Mouse (Mus musculus) kidney, embryonic 16.5 days (tissue): ENCODE measurements around the gene Csdc2. TPM values are rescaled to one million over a fixed set of nuclear protein-coding genes. Genes with fewer than 3 reads are reported as not detected.
A peak's percentile ranks its signal among the peaks of the same experiment; 100 is the strongest.

Experiments used
- ATAC-seq: fragments of 200-750 bp; cut with Nextera tagmentation; 2 replicates; pipeline ENCODE4 v1.8.0; 2017; ENCODE audit warnings: moderate TSS enrichment; ENCODE audit not compliant: low FRiP score, low TSS enrichment
- H3K27ac ChIP-seq: fragments of 300-500 bp; sonication (generic); 2 replicates; pipeline ENCODE4 v1.5.1; 2014; ENCODE audit warnings: low read length
- H3K27me3 ChIP-seq: fragments of 300-500 bp; sonication (generic); 2 replicates; pipeline ENCODE4 v1.6.1; 2014; ENCODE audit warnings: low read length, control low read depth, mixed read lengths; ENCODE audit not compliant: insufficient read depth
- H3K36me3 ChIP-seq: fragments of 300-500 bp; sonication (generic); 2 replicates; pipeline ENCODE4 v1.6.1; 2014; ENCODE audit warnings: low read length, control low read depth, mixed read lengths; ENCODE audit not compliant: insufficient read depth
- H3K4me1 ChIP-seq: fragments of 300-500 bp; sonication (generic); 2 replicates; pipeline ENCODE4 v1.6.1; 2014; ENCODE audit warnings: low read length, control low read depth, mixed read lengths; ENCODE audit not compliant: insufficient read depth
- H3K4me2 ChIP-seq: fragments of 300-500 bp; sonication (generic); replicated peaks from 2 replicates; pipeline ENCODE4 v1.6.1; 2014; ENCODE audit warnings: low read depth, low read length
- H3K4me3 ChIP-seq: fragments of 300-500 bp; sonication (generic); 2 replicates; pipeline ENCODE4 v1.5.1; 2014; ENCODE audit warnings: mild to moderate bottlenecking, low read length
- H3K9ac ChIP-seq: fragments of 300-500 bp; sonication (generic); replicated peaks from 2 replicates; pipeline ENCODE4 v1.6.1; 2014; ENCODE audit warnings: low read length
- H3K9me3 ChIP-seq: fragments of 300-500 bp; sonication (generic); 2 replicates; pipeline ENCODE4 v1.6.1; 2016; ENCODE audit warnings: low read length, control low read depth
- WGBS: fragments of 180-500 bp; shearing (Covaris S2); extraction: QIAGEN DNeasy Blood & Tissue Kit; methylation state at CpG from one replicate; pipeline ENCODE4 v1.1.7; 2014; 5-methylcytosine and 5-hydroxymethylcytosine counted together
- polyA plus RNA-seq: library from polyadenylated mRNA; unstranded; fragments of >200 nt; fragmentation: Nextera tagmentation; extraction: Ambion mirVana; gene quantifications from 2 replicates; pipeline ENCODE4 v1.2.1, GENCODE M21; 2015

The Csdc2 gene
- 35.2 and 38.1 TPM in 2 replicates for polyA plus RNA-seq

GRCm38 (mm10) chr15:81936679-81937078 is at the start of gene Csdc2:
Gene Csdc2, plus strand, starts transcription at chr15:81936759.
- Histone ChIP-seq H3K4me2 (peak within 1 kb of the TSS; percentile 81), H3K27me3 (0 out of 2 replicates have a peak, but pooled peaks cover 2% of the 10 kb centered on the region)
- 2% methylated on average over 10 of the region's 12 CpGs for WGBS

GRCm38 (mm10) chr15:81886795-81887550 is 49.6 kb upstream of the Csdc2 start:
- 86% methylated on average over 6 of the region's 6 CpGs for WGBS
- Histone ChIP-seq H3K4me3 (no peak overlapping the region), H3K9me3 (no peaks in the 10 kb centered on the region), H3K27ac (peak overlapping the region; percentile 51; the same call in 1 of the 2 replicates), H3K4me1 (peaks cover 20% of the 10 kb centered on the region), H3K9ac (no peak overlapping the region), H3K27me3 (no peaks in the 10 kb centered on the region), H3K4me2 (no peak overlapping the region), H3K36me3 (peaks cover 29% of the 10 kb centered on the region)
- ATAC-seq = no peak

More at GRCm38 (mm10) chr15:81936679-81937078, at the start of gene Csdc2:
- Histone ChIP-seq H3K36me3 (no peaks in the 10 kb centered on the region), H3K27ac (peak within 1 kb of the TSS; percentile 90), H3K9ac (peak within 1 kb of the TSS; percentile 69), H3K4me1 (peaks cover 42% of the 10 kb centered on the region), H3K9me3 (no peaks in the 10 kb centered on the region), H3K4me3 (peak within 1 kb of the TSS; percentile 58)
- ATAC-seq = peak; percentile 69

- ATAC-seq = no peak
- H3K4me2 ChIP-seq = no peak overlapping the region
- 92% methylated on average over 7 of the region's 7 CpGs for whole genome bisulfite sequencing
- no peak overlapping the region for H3K9ac ChIP-seq
- H3K4me1 ChIP-seq = peaks cover 20% of the 10 kb centered on the region
- no peaks in the 10 kb centered on the region for H3K27me3 ChIP-seq
- no peak overlapping the region for H3K4me3 ChIP-seq
- no peak overlapping the region for H3K27ac ChIP-seq
- peaks cover 38% of the 10 kb centered on the region for H3K36me3 ChIP-seq
- H3K9me3 ChIP-seq = no peaks in the 10 kb centered on the region
Measured at GRCm38 (mm10) chr15:81889175-81889574, 47.4 kb upstream of the Csdc2 start.

- no peak for ATAC-seq
- H3K9me3 ChIP-seq = no peaks in the 10 kb centered on the region
- H3K4me2 ChIP-seq = no peak overlapping the region
- peaks cover 10% of the 10 kb centered on the region for H3K4me1 ChIP-seq
- no peak overlapping the region for H3K27ac ChIP-seq
- H3K36me3 ChIP-seq = peaks cover 54% of the 10 kb centered on the region
- 93% methylated on average over 7 of the region's 7 CpGs for WGBS
- H3K27me3 ChIP-seq = no peaks in the 10 kb centered on the region
- no peak overlapping the region for H3K4me3 ChIP-seq
- no peak overlapping the region for H3K9ac ChIP-seq
Measured at GRCm38 (mm10) chr15:81891140-81891802, 45.3 kb upstream of the Csdc2 start.

GRCm38 (mm10) chr15:81891822-81892580 is 44.6 kb upstream of the Csdc2 start:
- Histone ChIP-seq H3K4me3 (no peak overlapping the region), H3K4me1 (peaks cover 3% of the 10 kb centered on the region; the same call in 1 of the 2 replicates), H3K9ac (no peak overlapping the region), H3K36me3 (peaks cover 53% of the 10 kb centered on the region), H3K27ac (no peak overlapping the region), H3K4me2 (no peak overlapping the region), H3K27me3 (no peaks in the 10 kb centered on the region), H3K9me3 (no peaks in the 10 kb centered on the region)
- 89% methylated on average over 8 of the region's 8 CpGs for WGBS
- no peak for ATAC-seq

- Histone ChIP-seq H3K27ac (no peak overlapping the region), H3K36me3 (peaks cover 58% of the 10 kb centered on the region), H3K9me3 (no peaks in the 10 kb centered on the region), H3K4me3 (no peak overlapping the region), H3K4me2 (no peak overlapping the region), H3K4me1 (no peaks in the 10 kb centered on the region), H3K9ac (no peak overlapping the region), H3K27me3 (no peaks in the 10 kb centered on the region)
- no peak for ATAC-seq
- 95% methylated on average over 1 of the region's 1 CpGs for WGBS
Measured at GRCm38 (mm10) chr15:81894002-81894401, 42.6 kb upstream of the Csdc2 start.

- no peak for ATAC-seq
- peak overlapping the region; percentile 22; the same call in 1 of the 2 replicates for H3K27ac ChIP-seq
Measured at GRCm38 (mm10) chr15:81896407-81896806, 40.2 kb upstream of the Csdc2 start.

GRCm38 (mm10) chr15:81897607-81898285 is 38.8 kb upstream of the Csdc2 start:
- Histone ChIP-seq H3K9me3 (no peaks in the 10 kb centered on the region), H3K36me3 (peaks cover 58% of the 10 kb centered on the region), H3K27me3 (no peaks in the 10 kb centered on the region), H3K9ac (no peak overlapping the region), H3K4me1 (no peaks in the 10 kb centered on the region), H3K4me2 (no peak overlapping the region), H3K27ac (peak overlapping the region; percentile 60), H3K4me3 (no peak overlapping the region)
- ATAC-seq = peak; percentile 75; the same call in 1 of the 2 replicates
- WGBS = 85% methylated on average over 5 of the region's 5 CpGs

More at GRCm38 (mm10) chr15:81896407-81896806, 40.2 kb upstream of the Csdc2 start:
- H3K4me3 ChIP-seq = no peak overlapping the region
- 92% methylated on average over 2 of the region's 2 CpGs for WGBS
- no peak overlapping the region for H3K4me2 ChIP-seq
- no peaks in the 10 kb centered on the region for H3K4me1 ChIP-seq
- H3K9ac ChIP-seq = no peak overlapping the region
- H3K27me3 ChIP-seq = no peaks in the 10 kb centered on the region
- H3K9me3 ChIP-seq = no peaks in the 10 kb centered on the region
- peaks cover 59% of the 10 kb centered on the region for H3K36me3 ChIP-seq

GRCm38 (mm10) chr15:81898751-81899150 is 37.8 kb upstream of the Csdc2 start:
- no peak overlapping the region for H3K4me3 ChIP-seq
- no peaks in the 10 kb centered on the region for H3K4me1 ChIP-seq
- H3K9ac ChIP-seq = no peak overlapping the region
- peaks cover 66% of the 10 kb centered on the region for H3K36me3 ChIP-seq
- no peaks in the 10 kb centered on the region for H3K9me3 ChIP-seq
- 84% methylated on average over 2 of the region's 2 CpGs for WGBS
- no peak for ATAC-seq
- H3K27me3 ChIP-seq = no peaks in the 10 kb centered on the region
- H3K4me2 ChIP-seq = no peak overlapping the region
- peak overlapping the region; percentile 60 for H3K27ac ChIP-seq
